Mouse (Mus musculus): ENCODE data around the gene Eif2s2. TPM values are rescaled to one million over a fixed set of nuclear protein-coding genes. Genes with fewer than 3 reads are reported as not detected.
"Not testable (repeated sequence)": the region's sequence is repeated elsewhere in the genome, so short reads cannot be mapped to it uniquely, and the experiment has no call there.

The Eif2s2 gene
- total RNA-seq (2014; fragmentation: Nextera tagmentation) (172 and 189 TPM in 2 replicates), total RNA-seq (2017) (319 and 320 TPM in 2 replicates)

DNA sequence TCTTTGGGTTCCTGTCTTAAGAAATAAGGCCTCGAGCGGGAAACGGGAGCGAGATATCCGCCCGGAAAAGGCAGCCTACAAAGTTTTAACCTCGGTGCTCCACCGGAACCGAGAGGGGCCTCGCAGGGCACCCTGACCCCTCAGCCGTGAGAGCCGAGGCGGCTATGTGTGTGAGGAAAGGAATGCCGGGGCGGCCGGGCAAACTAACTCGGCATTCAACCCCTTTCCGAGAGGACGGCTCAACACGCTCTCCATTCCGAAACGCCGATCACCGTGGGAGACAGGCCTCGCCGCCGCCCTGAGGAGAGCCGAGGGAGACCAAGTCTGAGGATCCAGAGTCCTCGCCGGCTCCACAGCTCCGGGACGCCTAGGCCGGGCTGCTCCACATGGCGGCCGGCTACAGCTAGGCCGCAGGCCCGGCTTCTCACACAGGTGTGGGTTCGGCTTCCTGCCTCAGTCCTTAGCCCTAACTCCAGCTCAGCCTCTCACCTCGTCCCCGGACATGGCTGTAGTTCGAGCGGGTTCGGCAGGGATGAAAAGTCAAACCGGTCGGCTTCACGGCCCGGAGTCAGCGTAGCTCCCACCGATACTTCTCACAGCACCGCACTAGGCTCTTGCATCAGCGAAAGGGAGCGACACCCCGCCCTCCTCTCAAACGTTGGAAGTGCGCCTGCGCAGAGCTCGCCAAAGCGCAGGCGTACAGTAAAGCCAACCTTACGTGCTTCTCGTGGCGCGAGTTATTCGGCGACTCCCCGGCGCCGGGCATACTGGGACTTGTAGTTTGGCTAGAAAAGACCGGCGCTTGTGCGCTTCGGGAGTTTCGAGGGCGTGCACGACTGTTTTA, at the start of gene Eif2s2:
Eif2s2 (minus strand) TSS at position 735 of the 844 bp plus-strand sequence.
- ATAC-seq (replicated peaks; ENCODE audit: low FRiP score, low TSS enrichment, poor library complexity, severe bottlenecking) = peak; percentile 99

DNA sequence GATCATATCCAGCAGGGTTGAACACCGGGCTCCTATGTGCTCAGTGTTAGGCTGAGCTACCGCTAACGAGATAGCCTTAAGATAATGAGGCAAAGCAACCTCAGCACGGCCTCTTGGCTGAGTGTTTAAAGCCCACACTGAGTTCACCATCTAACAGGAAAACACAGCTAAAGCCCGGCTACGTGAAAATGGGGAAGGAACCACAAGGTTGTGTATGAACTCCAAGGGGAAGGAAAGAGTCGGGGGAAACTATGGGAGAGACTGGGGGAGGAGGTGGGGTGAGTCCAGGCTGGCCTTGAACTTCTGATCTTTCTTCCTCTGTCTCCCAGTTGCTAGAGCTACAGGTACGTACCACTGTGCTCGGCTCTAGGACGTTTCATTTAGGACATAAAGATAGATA, 49.2 kb upstream of the Eif2s2 start:
- ATAC-seq (replicated peaks; ENCODE audit: low FRiP score, low TSS enrichment, poor library complexity, severe bottlenecking) = no peak

DNA sequence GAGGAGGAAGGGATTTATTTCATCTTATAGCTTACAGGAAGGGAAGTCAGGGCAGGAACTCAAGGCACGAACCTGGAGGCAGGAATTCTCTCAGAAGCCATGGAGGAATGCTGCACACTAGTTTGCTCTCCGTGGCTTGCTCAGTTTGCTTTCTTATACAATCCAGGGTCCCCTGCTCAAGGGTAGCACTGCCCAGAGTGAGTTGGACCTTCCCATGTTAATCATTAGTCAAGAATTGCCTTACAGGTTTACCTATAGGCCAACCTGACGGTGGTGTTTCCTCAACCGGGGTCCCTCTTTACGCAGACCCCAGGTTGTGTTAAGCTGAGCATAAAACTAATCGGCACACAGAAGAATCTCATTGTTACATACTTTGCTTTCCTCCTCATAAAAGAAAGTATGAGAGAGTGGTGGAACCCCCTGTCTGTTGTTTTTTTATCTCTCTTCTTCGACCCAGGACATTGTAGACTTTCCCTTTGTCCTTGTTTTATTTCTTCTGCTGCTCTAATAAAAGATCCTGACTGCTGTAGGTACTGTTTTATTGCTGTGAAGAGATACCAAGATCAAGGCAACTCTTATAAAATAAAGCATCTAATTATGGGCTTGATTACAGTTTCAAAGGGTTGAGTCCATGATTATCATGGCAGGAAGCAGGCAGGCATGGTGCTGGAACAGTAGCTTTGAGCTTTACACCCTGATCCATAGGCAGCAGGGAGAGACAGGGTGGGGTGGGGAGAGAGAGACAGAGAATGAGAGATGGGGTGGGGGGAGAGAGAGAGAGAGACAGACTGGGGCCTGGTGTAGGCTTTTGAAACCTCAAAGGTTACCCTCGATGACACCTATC, 45.0 kb upstream of the Eif2s2 start:
- no peak for ATAC-seq (replicated peaks; ENCODE audit: low FRiP score, low TSS enrichment, poor library complexity, severe bottlenecking)

DNA sequence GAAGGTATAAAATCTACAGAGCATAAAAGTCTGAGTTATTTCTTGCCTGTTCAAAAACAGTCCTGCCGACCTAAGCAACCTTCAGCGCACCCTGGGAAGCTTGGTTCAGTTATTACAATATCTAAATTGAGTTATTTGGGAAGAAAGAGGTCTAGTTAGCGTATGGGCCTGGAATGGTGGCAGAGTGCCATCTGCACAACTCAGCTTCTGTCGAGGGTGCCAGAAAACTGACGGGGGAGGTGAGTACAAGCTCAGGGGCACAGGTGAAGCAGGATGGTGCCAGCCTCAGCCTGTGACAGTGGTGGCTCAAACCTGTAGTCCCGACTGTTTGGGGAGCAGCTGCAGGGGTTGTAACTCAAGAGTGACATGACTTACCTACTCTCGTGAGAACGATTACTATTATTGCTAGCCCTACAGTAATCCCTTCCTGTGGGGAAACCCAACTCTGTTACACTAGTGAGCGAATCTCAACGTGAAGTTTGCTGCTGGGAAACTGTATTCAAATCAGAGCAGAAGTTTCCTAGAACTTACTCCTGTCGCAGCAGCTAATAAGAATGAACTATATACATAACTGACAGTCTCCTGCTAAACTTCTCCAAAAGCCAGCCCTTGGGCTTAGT, 43.9 kb upstream of the Eif2s2 start:
- no peak for ATAC-seq (replicated peaks; ENCODE audit: low FRiP score, low TSS enrichment, poor library complexity, severe bottlenecking)

DNA sequence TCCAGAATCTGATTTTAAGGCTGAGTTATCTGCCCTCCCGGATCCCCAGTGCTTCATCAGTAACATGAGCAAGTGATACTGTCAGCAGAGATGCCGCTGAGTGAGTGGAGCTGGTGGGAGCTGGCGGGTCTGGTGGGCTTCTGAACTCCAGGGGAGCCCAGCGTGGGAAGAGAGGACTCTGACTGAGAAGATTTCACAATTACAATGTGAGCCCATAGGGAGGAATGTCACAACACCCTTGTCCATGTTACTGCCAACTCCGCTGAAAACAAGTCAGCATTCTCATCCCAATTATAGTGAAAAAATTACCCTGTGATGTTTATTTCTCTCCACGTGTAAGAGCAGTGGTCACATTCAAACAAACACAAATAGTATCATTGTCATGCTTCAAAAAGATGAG, 43.4 kb upstream of the Eif2s2 start:
- ATAC-seq (replicated peaks; ENCODE audit: low FRiP score, low TSS enrichment, poor library complexity, severe bottlenecking) = no peak

DNA sequence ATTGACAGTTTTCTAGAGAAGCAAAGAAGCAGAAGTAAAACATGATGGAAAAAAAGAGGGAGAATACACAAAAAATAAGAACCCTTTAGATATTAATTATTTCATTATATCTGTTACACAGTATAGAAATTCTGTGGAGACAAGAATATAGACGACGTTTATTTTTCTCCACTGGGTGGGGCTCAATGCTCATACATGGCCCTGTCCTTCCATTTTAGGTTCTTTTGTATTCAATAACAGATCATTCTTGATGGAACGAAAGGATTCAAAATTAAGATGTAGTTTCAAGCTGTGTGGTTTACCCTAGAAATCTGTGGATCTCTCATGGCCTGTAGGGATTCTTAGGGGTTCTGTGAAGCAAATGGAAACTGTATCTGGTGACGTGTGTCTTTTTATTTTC, 41.1 kb upstream of the Eif2s2 start:
- ATAC-seq (replicated peaks; ENCODE audit: low FRiP score, low TSS enrichment, poor library complexity, severe bottlenecking) = no peak

DNA sequence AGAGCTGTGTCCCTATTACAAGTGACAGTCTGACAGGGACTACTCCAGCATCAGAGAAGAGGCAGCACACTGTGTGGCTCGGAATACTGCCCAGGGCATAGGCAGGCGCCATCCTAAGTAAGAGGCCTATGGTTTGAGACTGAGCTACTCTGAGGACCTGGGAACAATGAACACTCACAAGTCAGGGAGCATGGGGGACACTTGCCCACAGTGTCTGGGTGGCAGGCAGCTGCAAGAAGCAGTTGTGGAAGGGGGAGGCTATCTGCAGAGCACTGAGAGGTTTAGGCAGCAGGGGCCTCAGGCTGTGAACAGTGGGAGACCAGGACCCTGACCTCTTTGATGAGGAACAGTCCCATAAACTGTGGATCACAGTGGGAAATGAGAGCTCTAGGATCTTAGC, 35.6 kb upstream of the Eif2s2 start:
- ATAC-seq (replicated peaks; ENCODE audit: low FRiP score, low TSS enrichment, poor library complexity, severe bottlenecking) = no peak

DNA sequence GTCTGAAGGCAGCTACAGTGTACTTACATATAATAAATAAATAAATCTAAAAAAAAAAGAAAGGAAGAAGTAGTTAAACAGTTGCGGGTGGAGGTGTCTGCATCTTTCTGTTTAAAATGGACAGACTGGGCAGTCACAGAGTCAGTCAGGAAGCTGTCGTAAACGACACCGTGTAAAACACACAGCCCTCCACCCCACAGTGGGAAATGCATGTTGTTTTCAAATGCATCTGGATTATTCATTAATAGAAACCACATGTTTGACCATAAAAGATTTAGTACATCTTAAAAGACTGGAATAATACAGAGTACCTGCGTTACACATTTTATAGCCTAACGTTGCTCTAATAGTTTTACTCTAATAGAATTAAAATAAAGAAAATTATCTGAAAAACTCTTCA, 34.1 kb upstream of the Eif2s2 start:
- no peak for ATAC-seq (replicated peaks; ENCODE audit: low FRiP score, low TSS enrichment, poor library complexity, severe bottlenecking)

DNA sequence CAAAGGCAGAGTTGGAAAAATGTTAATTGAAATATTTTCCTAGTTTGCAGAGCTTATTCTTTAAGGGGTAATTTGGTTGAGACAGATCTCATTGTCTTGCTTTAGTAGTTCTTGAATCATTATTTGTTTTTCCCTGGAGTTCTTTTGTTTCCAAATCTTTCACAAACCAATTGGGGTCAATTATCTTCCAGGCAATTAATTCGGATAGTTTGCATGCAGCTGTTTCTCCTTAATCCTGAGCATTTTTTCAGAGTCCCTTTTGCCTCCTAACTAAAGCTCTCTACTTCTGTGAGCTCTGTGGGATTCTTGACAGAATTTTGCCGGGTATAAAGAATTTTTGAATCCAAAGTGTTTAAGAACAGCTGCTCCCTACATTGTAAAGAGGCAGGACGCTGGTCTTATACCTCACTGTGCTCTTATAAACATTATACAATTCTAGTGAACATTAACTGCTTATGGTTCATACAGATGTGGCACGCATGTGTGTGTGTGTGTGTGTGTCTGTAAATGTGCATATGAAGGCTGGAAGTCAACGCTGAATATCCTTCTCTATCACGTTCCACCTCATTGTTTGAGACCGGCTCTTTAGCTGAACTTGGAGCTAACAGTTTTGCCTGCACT, 32.8 kb upstream of the Eif2s2 start:
- no peak for ATAC-seq (replicated peaks; ENCODE audit: low FRiP score, low TSS enrichment, poor library complexity, severe bottlenecking)

DNA sequence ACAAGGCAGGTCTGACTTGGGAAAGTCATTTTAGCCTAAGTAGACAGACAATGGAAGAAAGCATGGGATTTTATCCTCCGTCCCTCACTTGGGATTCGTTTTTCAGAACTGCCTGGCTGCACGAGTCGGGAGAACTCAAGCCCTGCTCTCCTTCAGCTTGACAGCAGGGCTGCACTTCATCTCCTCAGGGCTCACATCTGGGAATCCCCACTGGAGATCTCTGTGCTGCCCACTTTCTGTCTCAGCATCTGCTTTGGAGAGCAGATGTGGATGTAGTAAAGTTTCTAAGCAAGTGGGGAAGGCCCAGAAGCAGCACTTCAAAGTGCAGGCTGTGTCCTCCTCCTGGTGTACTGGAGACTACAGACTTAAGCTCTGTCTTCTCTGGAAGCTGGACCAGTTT, 29.4 kb upstream of the Eif2s2 start:
- ATAC-seq (replicated peaks; ENCODE audit: low FRiP score, low TSS enrichment, poor library complexity, severe bottlenecking) = not testable (repeated sequence)

DNA sequence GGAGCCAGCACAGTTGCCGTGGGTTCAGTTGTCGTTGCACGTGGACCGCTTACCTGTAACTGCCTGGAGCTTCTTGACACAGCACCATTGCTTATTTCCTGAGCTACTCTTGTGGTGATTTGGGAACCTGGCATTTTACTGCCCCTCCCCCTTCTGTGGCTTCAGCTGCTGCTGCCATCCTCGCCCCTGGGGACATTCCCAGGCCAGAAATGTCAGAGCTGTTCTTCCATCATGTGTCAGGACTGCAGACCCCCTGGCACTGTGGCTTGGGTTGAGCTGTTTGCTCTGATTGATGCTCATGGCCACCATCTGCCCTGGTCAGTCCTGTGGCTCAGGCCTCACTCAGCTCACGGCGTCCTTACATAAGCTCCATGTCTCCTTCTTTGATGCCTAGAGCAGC, 28.2 kb upstream of the Eif2s2 start:
- ATAC-seq (replicated peaks; ENCODE audit: low FRiP score, low TSS enrichment, poor library complexity, severe bottlenecking) = no peak

DNA sequence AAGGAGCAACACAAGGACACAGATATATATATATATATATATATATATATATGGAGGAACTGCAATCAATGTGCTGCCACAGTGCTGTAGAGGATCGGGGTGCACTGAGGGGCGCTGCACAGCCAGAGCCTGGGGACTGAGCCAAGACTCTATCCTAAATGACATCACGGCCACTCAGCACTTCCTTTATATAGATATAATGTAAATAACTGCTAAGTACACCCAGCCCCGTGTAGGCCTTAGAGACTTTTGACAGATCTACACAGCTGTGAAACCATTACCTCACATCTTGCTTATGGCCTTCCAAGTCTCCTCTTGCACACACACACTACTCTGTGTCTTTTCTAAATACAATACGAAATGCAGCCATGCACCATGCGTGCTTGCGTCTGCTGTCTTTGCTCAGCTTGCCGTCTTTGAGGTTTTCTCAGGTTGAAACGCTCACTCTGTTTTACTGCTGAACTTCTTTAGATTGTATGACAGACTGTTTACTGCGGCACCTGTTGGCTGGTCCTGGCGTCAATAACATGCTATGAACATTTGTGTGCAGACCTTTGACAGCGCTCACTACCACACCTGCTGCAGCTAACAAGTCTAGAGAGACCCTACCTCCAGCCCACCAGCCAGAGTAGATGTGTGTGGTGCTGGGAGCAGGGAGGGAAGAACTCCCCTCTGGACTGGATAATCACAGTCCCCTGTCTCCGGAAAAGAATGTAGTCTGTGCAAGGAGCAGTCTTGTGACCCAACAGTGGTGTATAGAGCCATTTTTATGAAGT, 25.3 kb upstream of the Eif2s2 start:
- ATAC-seq (replicated peaks; ENCODE audit: low FRiP score, low TSS enrichment, poor library complexity, severe bottlenecking) = no peak

DNA sequence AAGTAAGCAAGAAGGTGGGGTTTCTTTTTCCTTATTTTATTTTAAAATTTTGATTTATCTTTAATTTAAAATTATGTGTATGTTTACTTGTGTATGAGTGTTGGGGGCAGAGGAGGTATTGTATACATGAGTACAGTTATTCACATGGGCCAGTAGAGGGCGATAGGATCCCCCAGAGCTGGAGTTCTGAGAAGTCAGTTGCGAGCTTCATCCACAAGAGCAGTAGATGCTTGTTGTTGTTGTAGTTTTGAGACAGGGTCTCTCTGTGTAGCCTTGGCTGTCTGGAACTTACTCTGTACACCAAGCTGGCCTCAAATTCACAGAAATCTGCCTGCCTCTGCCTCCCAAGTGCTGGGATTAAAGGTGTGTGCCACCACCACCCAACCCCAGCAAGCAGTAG, 23.8 kb upstream of the Eif2s2 start:
- peak; percentile 80 for ATAC-seq (replicated peaks; ENCODE audit: low FRiP score, low TSS enrichment, poor library complexity, severe bottlenecking)

DNA sequence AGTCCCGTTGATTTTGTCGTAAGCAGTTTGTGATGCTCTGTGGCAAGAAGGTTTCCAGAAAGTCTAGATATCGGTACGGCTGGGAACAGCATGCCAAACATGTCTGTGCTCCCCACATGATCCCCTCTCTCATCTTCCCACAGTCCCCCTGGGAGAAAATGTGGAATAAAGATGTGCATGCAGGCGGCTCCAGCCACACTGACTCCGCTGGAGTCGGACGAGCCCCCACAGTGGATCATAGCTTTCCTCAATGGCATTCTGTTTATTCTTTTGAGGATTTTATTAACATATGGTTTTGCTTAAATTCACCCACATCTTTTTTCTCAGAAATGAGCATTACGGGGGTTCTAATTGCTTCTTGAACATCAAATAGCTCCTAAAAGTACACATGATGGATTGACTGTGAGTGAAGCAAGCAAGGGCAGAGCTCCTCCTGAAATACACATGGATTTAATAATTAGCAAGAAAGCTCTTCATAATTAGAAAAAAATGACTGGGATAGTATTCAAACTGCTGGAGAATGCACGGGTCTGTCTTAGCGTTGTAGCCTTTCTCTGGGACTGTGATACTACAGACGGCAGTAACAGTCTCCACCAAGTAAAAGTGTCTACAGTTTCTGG, 23.3 kb upstream of the Eif2s2 start:
- no peak for ATAC-seq (replicated peaks; ENCODE audit: low FRiP score, low TSS enrichment, poor library complexity, severe bottlenecking)

DNA sequence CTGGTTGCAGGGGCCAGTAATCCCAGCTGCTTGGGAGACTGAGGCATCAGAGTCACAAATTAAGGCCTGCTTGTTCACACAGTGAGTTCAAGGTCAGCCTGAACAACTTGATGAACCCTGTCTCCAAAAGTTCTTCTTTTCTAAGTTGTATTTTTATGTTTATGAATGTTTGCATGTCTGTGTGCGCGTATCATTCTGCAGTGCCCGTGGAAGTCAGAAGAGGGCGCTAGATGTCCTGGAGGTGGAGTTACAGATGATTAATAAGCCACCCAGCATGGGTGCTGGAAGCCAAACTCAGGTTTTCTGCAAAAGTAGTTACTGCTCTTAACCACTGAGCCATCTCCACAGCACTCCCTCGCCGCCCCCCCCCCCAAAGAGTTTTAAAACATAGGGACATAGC, 17.1 kb upstream of the Eif2s2 start:
- ATAC-seq (replicated peaks; ENCODE audit: low FRiP score, low TSS enrichment, poor library complexity, severe bottlenecking) = no peak

DNA sequence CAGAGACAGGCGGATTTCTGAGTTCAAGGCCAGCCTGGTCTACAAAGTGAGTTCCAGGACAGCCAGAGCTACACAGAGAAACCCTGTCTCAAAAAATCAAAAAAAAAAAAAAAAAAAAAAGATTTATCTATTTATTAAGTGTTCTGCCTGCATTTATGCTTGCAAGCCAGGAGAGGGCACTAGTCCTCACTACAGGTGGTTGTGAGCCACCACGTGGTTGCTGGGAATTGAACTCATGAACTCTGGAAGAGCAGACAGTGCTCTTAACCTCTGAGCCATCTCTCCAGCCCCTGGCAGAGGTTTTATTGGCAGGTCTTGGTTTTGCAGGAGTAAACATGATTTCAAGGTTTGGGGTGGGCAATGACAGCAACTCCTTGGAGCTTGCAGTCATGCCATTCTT, 15.5 kb upstream of the Eif2s2 start:
- not testable (repeated sequence) for ATAC-seq (replicated peaks; ENCODE audit: low FRiP score, low TSS enrichment, poor library complexity, severe bottlenecking)

DNA sequence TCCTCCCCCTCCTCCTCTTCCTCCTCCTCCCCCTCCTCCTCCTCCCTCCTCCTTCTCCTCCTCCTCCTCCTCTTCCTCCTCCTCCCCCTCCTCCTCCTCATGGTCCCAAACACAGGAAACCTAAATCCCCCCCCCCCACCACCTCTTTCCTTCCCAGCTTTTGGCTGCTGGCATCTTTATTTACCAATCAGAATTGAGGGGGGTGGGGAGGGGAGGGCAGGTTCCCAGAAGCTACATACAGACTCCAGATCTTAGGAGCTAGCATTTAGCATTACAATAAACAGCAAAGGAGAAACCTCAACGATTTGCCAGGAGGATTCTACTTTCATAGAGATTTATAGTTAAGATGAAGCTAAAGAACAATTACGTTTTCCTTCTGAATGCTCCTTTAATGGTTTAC, 13.1 kb upstream of the Eif2s2 start:
- ATAC-seq (replicated peaks; ENCODE audit: low FRiP score, low TSS enrichment, poor library complexity, severe bottlenecking) = no peak

DNA sequence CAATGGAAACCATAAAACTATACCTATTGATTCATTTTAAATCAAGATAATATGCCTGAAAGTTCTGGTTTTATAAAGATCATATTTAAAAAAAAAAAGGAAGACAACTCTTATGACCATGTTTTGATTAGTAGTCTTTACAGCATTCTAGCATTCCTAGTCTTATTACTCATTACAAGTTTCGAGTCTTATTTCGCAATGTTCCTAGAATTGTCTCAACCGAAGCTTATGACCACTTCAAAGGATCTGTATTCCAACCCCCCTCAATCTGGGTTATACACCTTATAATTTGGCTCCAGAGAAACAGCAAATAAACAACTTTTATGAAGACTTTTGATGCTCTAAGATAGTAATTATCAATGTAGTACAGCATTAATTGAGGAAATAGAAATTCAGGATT, 9.4 kb upstream of the Eif2s2 start:
- no peak for ATAC-seq (replicated peaks; ENCODE audit: low FRiP score, low TSS enrichment, poor library complexity, severe bottlenecking)

DNA sequence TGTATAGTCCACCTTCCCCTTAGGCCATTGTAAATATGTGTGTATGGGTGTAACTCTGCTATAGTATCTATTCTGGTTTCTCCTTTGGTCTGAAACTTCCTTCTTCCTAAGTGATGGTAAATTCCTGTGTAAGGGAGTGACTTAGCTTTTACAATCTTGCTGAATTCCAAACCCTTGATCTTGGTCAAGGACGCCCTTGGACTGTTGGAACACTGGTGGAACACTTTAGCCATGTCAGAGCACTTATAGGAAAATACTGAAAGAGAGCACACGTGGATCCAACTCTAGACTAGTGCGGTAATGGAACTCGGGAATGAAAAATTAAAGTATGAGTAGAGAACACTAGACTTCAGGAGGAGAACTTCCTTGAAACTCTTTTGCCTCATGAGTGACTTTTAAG, 6.7 kb upstream of the Eif2s2 start:
- not testable (repeated sequence) for ATAC-seq (replicated peaks; ENCODE audit: low FRiP score, low TSS enrichment, poor library complexity, severe bottlenecking)

All from megakaryocyte-erythroid progenitor cell, adult 5-6 weeks (primary cell).